Mouse (Mus musculus) heart, postnatal 0 days (tissue): ENCODE data around the gene Map3k12. TPM values are rescaled to one million over a fixed set of nuclear protein-coding genes. Genes with fewer than 3 reads are reported as not detected.

ENCODE experiments used
- ATAC-seq: fragments of 200-750 bp; cut with Nextera tagmentation; 2 replicates; pipeline ENCODE4 v1.8.0; 2017; ENCODE audit warnings: low read depth, moderate number of reproducible peaks, moderate library complexity; ENCODE audit not compliant: insufficient read depth
- DNase-seq: peaks from one replicate; pipeline ENCODE4 v3.0.0-alpha.2; 2016; ENCODE audit warnings: low spot score
- H3K27ac ChIP-seq: fragments of 300-500 bp; sonication (generic); 2 replicates; pipeline ENCODE4 v1.5.1; 2014; ENCODE audit warnings: low read depth, mild to moderate bottlenecking
- H3K27me3 ChIP-seq: fragments of 300-500 bp; sonication (generic); 2 replicates; pipeline ENCODE4 v1.6.1; 2014; ENCODE audit warnings: low read length, mixed read lengths; ENCODE audit not compliant: control insufficient read depth, insufficient read depth
- H3K36me3 ChIP-seq: fragments of 300-500 bp; sonication (generic); replicated peaks from 2 replicates; pipeline ENCODE4 v1.6.1; 2014; ENCODE audit warnings: low read length, mixed read lengths; ENCODE audit not compliant: control insufficient read depth, insufficient read depth
- H3K4me1 ChIP-seq: fragments of 300-500 bp; sonication (generic); 2 replicates; pipeline ENCODE4 v1.6.1; 2014; ENCODE audit warnings: antibody characterized with exemption; ENCODE audit not compliant: control insufficient read depth, insufficient read depth
- H3K4me2 ChIP-seq: fragments of 300-500 bp; sonication (generic); 2 replicates; pipeline ENCODE4 v1.6.1; 2014; ENCODE audit warnings: low read depth, mild to moderate bottlenecking, low read length, moderate library complexity
- H3K4me3 ChIP-seq: fragments of 300-500 bp; sonication (generic); 2 replicates; pipeline ENCODE4 v1.5.1; 2014; ENCODE audit warnings: low read depth, low read length
- H3K9ac ChIP-seq: fragments of 300-500 bp; sonication (generic); replicated peaks from 2 replicates; pipeline ENCODE4 v1.6.1; 2014; ENCODE audit warnings: low read depth, low read length, mixed read lengths
- H3K9me3 ChIP-seq: fragments of 300-500 bp; sonication (generic); replicated peaks from 2 replicates; pipeline ENCODE4 v1.6.1; 2016; ENCODE audit warnings: low read length; ENCODE audit not compliant: control insufficient read depth
- CTCF ChIP-seq: IDR thresholded peaks from 2 replicates; pipeline ENCODE4 v1.5.1; 2016; ENCODE audit warnings: antibody characterized with exemption, control low read depth, low read depth
- EP300 ChIP-seq: IDR thresholded peaks from 2 replicates; pipeline ENCODE4 v1.6.1; 2016; ENCODE audit warnings: antibody characterized with exemption, low read depth
- WGBS: fragments of 180-500 bp; shearing (Covaris S2); extraction: QIAGEN DNeasy Blood & Tissue Kit; methylation state at CpG from one replicate; pipeline ENCODE4 v1.1.7; 2014; 5-methylcytosine and 5-hydroxymethylcytosine counted together
- polyA plus RNA-seq: library from polyadenylated mRNA; unstranded; fragments of >200 nt; fragmentation: Nextera tagmentation; extraction: Ambion mirVana; gene quantifications from 2 replicates; pipeline ENCODE4 v1.2.1, GENCODE M21; 2015
- total RNA-seq: library from RNA; depleted of rRNA; stranded (reverse); fragments of >200 nt; gene quantifications from 2 replicates; pipeline ENCODE4 v1.2.3, GENCODE M21; 2014; ENCODE audit warnings: low replicate concordance

The Map3k12 gene
- total and polyA plus RNA-seq, 2 experiments from 2014 or later, result 4.1 to 6.1 TPM

- H3K4me2 ChIP-seq, result peak overlapping the region; percentile 79
- WGBS, result 71% methylated on average over 12 of the region's 12 CpGs
- H3K4me3 ChIP-seq, result peak overlapping the region; percentile 57; the same call in 1 of the 2 replicates
- H3K27ac ChIP-seq, result 0 out of 2 replicates have a peak overlapping the region, but pooled peaks have one; percentile 22
- no peak for ATAC-seq
- H3K4me1 ChIP-seq, result peaks cover 16% of the 10 kb centered on the region; the same call in 1 of the 2 replicates
- DNase-seq, result no peak
- 0 out of 2 replicates have a peak overlapping the region, but pooled peaks have one; percentile 11 for H3K9ac ChIP-seq
- no peaks in the 10 kb centered on the region for H3K9me3 ChIP-seq
- TF ChIP-seq EP300 (no peak), CTCF (no peak)
- H3K36me3 ChIP-seq, result no peaks in the 10 kb centered on the region; the same call in 1 of the 2 replicates
- H3K27me3 ChIP-seq, result no peaks in the 10 kb centered on the region
These were observed 56.5 kb downstream of the Map3k12 start for GRCm38 (mm10) chr15:102460409-102460808.

GRCm38 (mm10) chr15:102459847-102460246, 57.0 kb downstream of the Map3k12 start:
- peaks cover 16% of the 10 kb centered on the region; the same call in 1 of the 2 replicates for H3K4me1 ChIP-seq
- H3K9me3 ChIP-seq, result no peaks in the 10 kb centered on the region
- peak overlapping the region; percentile 79 for H3K4me2 ChIP-seq
- peak overlapping the region; percentile 77 for H3K27ac ChIP-seq
- DNase-seq (no peak), ATAC-seq (no peak)
- H3K9ac ChIP-seq, result peak overlapping the region; percentile 56; the same call in 1 of the 2 replicates
- 47% methylated on average over 5 of the region's 5 CpGs for WGBS
- H3K27me3 ChIP-seq, result no peaks in the 10 kb centered on the region
- no peaks in the 10 kb centered on the region; the same call in 1 of the 2 replicates for H3K36me3 ChIP-seq
- TF ChIP-seq CTCF, result no peak
- TF ChIP-seq EP300, result no peak
- peak overlapping the region; percentile 57 for H3K4me3 ChIP-seq

GRCm38 (mm10) chr15:102459381-102459780, 57.5 kb downstream of the Map3k12 start:
- Histone ChIP-seq H3K9me3 (no peaks in the 10 kb centered on the region), H3K4me2 (peak overlapping the region; percentile 79), H3K27me3 (no peaks in the 10 kb centered on the region), H3K36me3 (no peaks in the 10 kb centered on the region; the same call in 1 of the 2 replicates), H3K9ac (peak overlapping the region; percentile 56; the same call in 1 of the 2 replicates), H3K27ac (peak overlapping the region; percentile 77), H3K4me1 (peaks cover 16% of the 10 kb centered on the region; the same call in 1 of the 2 replicates), H3K4me3 (peak overlapping the region; percentile 57)
- TF ChIP-seq EP300 (no peak), CTCF (no peak)
- 35% methylated on average over 6 of the region's 6 CpGs for WGBS
- ATAC-seq, result no peak
- no peak for DNase-seq

- H3K27me3 ChIP-seq, result no peaks in the 10 kb centered on the region
- WGBS, result 0% methylated on average over 19 of the region's 19 CpGs
- no peaks in the 10 kb centered on the region for H3K9me3 ChIP-seq
- peak; percentile 94 for DNase-seq
- ATAC-seq, result peak; percentile 89
- peak within 1 kb of the TSS; percentile 77 for H3K27ac ChIP-seq
- H3K4me3 ChIP-seq, result peak within 1 kb of the TSS; percentile 57
- H3K9ac ChIP-seq, result peak within 1 kb of the TSS; percentile 56; the same call in 1 of the 2 replicates
- H3K36me3 ChIP-seq, result no peaks in the 10 kb centered on the region; the same call in 1 of the 2 replicates
- H3K4me1 ChIP-seq, result peaks cover 16% of the 10 kb centered on the region; the same call in 1 of the 2 replicates
- H3K4me2 ChIP-seq, result peak within 1 kb of the TSS; percentile 79
- TF ChIP-seq CTCF, result peak; percentile 72
- TF ChIP-seq EP300, result no peak
These were observed 58.0 kb downstream of the Map3k12 start, which contains the start of gene Prr13 for GRCm38 (mm10) chr15:102458904-102459317. Gene Prr13 (plus strand): TSS chr15:102459028.

- Histone ChIP-seq H3K4me3 (peak overlapping the region; percentile 57), H3K36me3 (no peaks in the 10 kb centered on the region; the same call in 1 of the 2 replicates), H3K4me2 (peak overlapping the region; percentile 79), H3K27me3 (no peaks in the 10 kb centered on the region), H3K4me1 (peaks cover 16% of the 10 kb centered on the region; the same call in 1 of the 2 replicates), H3K27ac (peak overlapping the region; percentile 77), H3K9me3 (no peaks in the 10 kb centered on the region), H3K9ac (no peak overlapping the region)
- TF ChIP-seq EP300 (no peak), CTCF (no peak)
- no peak for DNase-seq
- ATAC-seq, result 0 out of 2 replicates have a peak, but pooled peaks have one; percentile 1
- WGBS, result 60% methylated on average over 5 of the region's 5 CpGs
These were observed 58.7 kb downstream of the Map3k12 start for GRCm38 (mm10) chr15:102458050-102458736.
